Mouse (Mus musculus): ENCODE results near the gene Mccc1.

DNA sequence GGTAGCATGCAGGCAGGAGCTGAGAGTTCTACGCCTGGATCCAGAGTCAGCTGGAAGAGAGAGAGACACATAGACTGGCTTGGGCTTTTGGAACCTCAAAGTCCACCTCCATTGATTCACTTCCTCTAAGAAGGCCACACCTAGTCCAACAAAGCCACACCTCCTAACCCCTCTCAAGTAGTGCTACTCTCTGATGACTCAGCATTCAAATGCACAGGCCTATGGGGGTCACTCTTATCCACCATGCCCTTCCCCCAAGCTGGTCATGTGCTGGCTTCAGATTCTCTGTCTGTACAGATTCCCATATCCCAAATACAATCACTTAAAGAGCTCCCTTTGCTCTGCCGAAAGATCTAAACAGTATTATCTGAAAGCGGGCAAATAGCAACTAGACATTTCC, 43.2 kb downstream of the Mccc1 start:
- no peak for TF ChIP-seq CTCF (IDR thresholded peaks at IDR 0.05; ENCODE audit: borderline replicate concordance, extremely low read depth, insufficient read depth, insufficient read length)
- TF ChIP-seq POLR2A (IDR thresholded peaks at IDR 0.05; ENCODE audit: borderline replicate concordance, extremely low read depth, insufficient read depth, insufficient read length, poor library complexity, severe bottlenecking) = no peak

Data from brain, embryonic 14.5 days (tissue).